Mouse (Mus musculus) testis, adult 2 months (tissue): Measurements from ENCODE around the gene Ube2t.

ENCODE experiments used
- CTCF ChIP-seq: fragments of 200-500 bp; IDR thresholded peaks from 2 replicates; pipeline ENCODE4 v1.5.1; 2012; ENCODE audit warnings: low read depth, mild to moderate bottlenecking, inconsistent platforms, low read length, moderate library complexity; ENCODE audit not compliant: control insufficient read depth, insufficient read depth, insufficient replicate concordance
- POLR2A ChIP-seq: fragments of 200-500 bp; IDR thresholded peaks from 2 replicates; pipeline ENCODE4 v1.6.1; 2012; ENCODE audit warnings: low read depth, mild to moderate bottlenecking, inconsistent platforms, low read length, moderate library complexity; ENCODE audit not compliant: control insufficient read depth

DNA sequence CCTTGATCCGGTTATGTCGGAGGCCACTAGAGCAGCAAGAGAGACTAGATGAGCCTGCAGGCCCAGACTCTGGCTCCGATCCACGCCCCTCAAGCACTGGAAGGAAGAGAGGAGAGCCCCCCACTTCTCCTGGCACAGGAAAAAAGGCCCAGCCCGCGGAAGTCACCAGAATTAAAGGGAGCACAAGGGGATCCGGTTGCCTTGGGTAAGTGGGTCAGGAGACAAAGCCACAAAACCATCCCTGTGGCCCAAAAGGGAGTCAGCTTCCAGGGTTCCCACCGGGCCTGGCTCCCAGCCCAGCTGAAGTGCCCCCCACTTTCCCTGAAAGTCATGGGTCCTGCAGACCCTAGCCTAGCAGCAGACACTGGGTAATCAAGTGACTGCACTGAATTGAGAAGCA is 35.9 kb downstream of the Ube2t start:
- TF ChIP-seq CTCF (no peak), POLR2A (no peak)
